Mouse (Mus musculus) kidney, embryonic 16.5 days (tissue): ENCODE measurements around the gene Vps45. TPM values are rescaled to one million over a fixed set of nuclear protein-coding genes. Genes with fewer than 3 reads are reported as not detected.
A peak's percentile ranks its signal among the peaks of the same experiment; 100 is the strongest.

Source experiments
- ATAC-seq: fragments of 200-750 bp; cut with Nextera tagmentation; 2 replicates; pipeline ENCODE4 v1.8.0; 2017; ENCODE audit warnings: moderate TSS enrichment; ENCODE audit not compliant: low FRiP score, low TSS enrichment
- H3K27ac ChIP-seq: fragments of 300-500 bp; sonication (generic); 2 replicates; pipeline ENCODE4 v1.5.1; 2014; ENCODE audit warnings: low read length
- H3K27me3 ChIP-seq: fragments of 300-500 bp; sonication (generic); 2 replicates; pipeline ENCODE4 v1.6.1; 2014; ENCODE audit warnings: low read length, control low read depth, mixed read lengths; ENCODE audit not compliant: insufficient read depth
- H3K36me3 ChIP-seq: fragments of 300-500 bp; sonication (generic); 2 replicates; pipeline ENCODE4 v1.6.1; 2014; ENCODE audit warnings: low read length, control low read depth, mixed read lengths; ENCODE audit not compliant: insufficient read depth
- H3K4me1 ChIP-seq: fragments of 300-500 bp; sonication (generic); 2 replicates; pipeline ENCODE4 v1.6.1; 2014; ENCODE audit warnings: low read length, control low read depth, mixed read lengths; ENCODE audit not compliant: insufficient read depth
- H3K4me2 ChIP-seq: fragments of 300-500 bp; sonication (generic); replicated peaks from 2 replicates; pipeline ENCODE4 v1.6.1; 2014; ENCODE audit warnings: low read depth, low read length
- H3K4me3 ChIP-seq: fragments of 300-500 bp; sonication (generic); 2 replicates; pipeline ENCODE4 v1.5.1; 2014; ENCODE audit warnings: mild to moderate bottlenecking, low read length
- H3K9ac ChIP-seq: fragments of 300-500 bp; sonication (generic); replicated peaks from 2 replicates; pipeline ENCODE4 v1.6.1; 2014; ENCODE audit warnings: low read length
- H3K9me3 ChIP-seq: fragments of 300-500 bp; sonication (generic); 2 replicates; pipeline ENCODE4 v1.6.1; 2016; ENCODE audit warnings: low read length, control low read depth
- WGBS: fragments of 180-500 bp; shearing (Covaris S2); extraction: QIAGEN DNeasy Blood & Tissue Kit; methylation state at CpG from one replicate; pipeline ENCODE4 v1.1.7; 2014; 5-methylcytosine and 5-hydroxymethylcytosine counted together
- polyA plus RNA-seq: library from polyadenylated mRNA; unstranded; fragments of >200 nt; fragmentation: Nextera tagmentation; extraction: Ambion mirVana; gene quantifications from 2 replicates; pipeline ENCODE4 v1.2.1, GENCODE M21; 2015

The Vps45 gene
- polyA plus RNA-seq = 34.9 and 37.0 TPM in 2 replicates

- 1% methylated on average over 18 of the region's 18 CpGs for WGBS
- peak within 1 kb of the TSS; percentile 72 for H3K4me3 ChIP-seq
- H3K4me1 ChIP-seq = peaks cover 12% of the 10 kb centered on the region
- H3K9me3 ChIP-seq = no peaks in the 10 kb centered on the region
- no peaks in the 10 kb centered on the region for H3K27me3 ChIP-seq
- ATAC-seq = peak; percentile 86
- peak within 1 kb of the TSS; percentile 79 for H3K4me2 ChIP-seq
- no peaks in the 10 kb centered on the region for H3K36me3 ChIP-seq
- peak within 1 kb of the TSS; percentile 74 for H3K9ac ChIP-seq
- H3K27ac ChIP-seq = peak within 1 kb of the TSS; percentile 90
Observed at GRCm38 (mm10) chr3:96058231-96058896, at the start of gene Vps45. Vps45 (minus strand) TSS chr3:96058466.

GRCm38 (mm10) chr3:96106151-96106550, 47.9 kb upstream of the Vps45 start:
- H3K4me3 ChIP-seq = no peak overlapping the region
- 84% methylated on average over 4 of the region's 4 CpGs for WGBS
- no peak for ATAC-seq

GRCm38 (mm10) chr3:96105232-96105747, 47.0 kb upstream of the Vps45 start:
- ATAC-seq = no peak
- WGBS = 7% methylated on average over 10 of the region's 10 CpGs

More at GRCm38 (mm10) chr3:96106151-96106550, 47.9 kb upstream of the Vps45 start:
- Histone ChIP-seq H3K27ac (no peak overlapping the region), H3K9ac (no peak overlapping the region), H3K4me1 (peaks cover 25% of the 10 kb centered on the region), H3K36me3 (no peaks in the 10 kb centered on the region), H3K4me2 (no peak overlapping the region; the same call in 1 of the 2 replicates), H3K27me3 (no peaks in the 10 kb centered on the region), H3K9me3 (no peaks in the 10 kb centered on the region)

GRCm38 (mm10) chr3:96104261-96105065, 46.2 kb upstream of the Vps45 start, which contains the start of gene Otud7b:
Otud7b (plus strand) TSS chr3:96104527.
- Histone ChIP-seq H3K27ac (peak within 1 kb of the TSS; percentile 96), H3K9me3 (no peaks in the 10 kb centered on the region), H3K4me3 (peak within 1 kb of the TSS; percentile 83), H3K27me3 (no peaks in the 10 kb centered on the region), H3K4me2 (peak within 1 kb of the TSS; percentile 57), H3K4me1 (peaks cover 25% of the 10 kb centered on the region), H3K9ac (peak within 1 kb of the TSS; percentile 93), H3K36me3 (no peaks in the 10 kb centered on the region)
- WGBS = under 1% methylated on average over 81 of the region's 84 CpGs
- peak; percentile 93 for ATAC-seq

More at GRCm38 (mm10) chr3:96105232-96105747, 47.0 kb upstream of the Vps45 start:
- no peaks in the 10 kb centered on the region for H3K9me3 ChIP-seq
- H3K4me1 ChIP-seq = peaks cover 25% of the 10 kb centered on the region
- no peaks in the 10 kb centered on the region for H3K27me3 ChIP-seq
- H3K36me3 ChIP-seq = no peaks in the 10 kb centered on the region
- H3K9ac ChIP-seq = peak overlapping the region; percentile 93
- peak overlapping the region; percentile 83 for H3K4me3 ChIP-seq
- H3K4me2 ChIP-seq = peak overlapping the region; percentile 57
- H3K27ac ChIP-seq = peak overlapping the region; percentile 96

GRCm38 (mm10) chr3:96103901-96104260, 45.6 kb upstream of the Vps45 start:
- no peaks in the 10 kb centered on the region for H3K9me3 ChIP-seq
- peak; percentile 57; the same call in 1 of the 2 replicates for ATAC-seq
- peak overlapping the region; percentile 93 for H3K9ac ChIP-seq
- no peaks in the 10 kb centered on the region for H3K27me3 ChIP-seq
- peak overlapping the region; percentile 96 for H3K27ac ChIP-seq
- H3K4me3 ChIP-seq = peak overlapping the region; percentile 83
- H3K4me2 ChIP-seq = peak overlapping the region; percentile 57
- WGBS = 1% methylated on average over 8 of the region's 8 CpGs
- peaks cover 26% of the 10 kb centered on the region for H3K4me1 ChIP-seq
- H3K36me3 ChIP-seq = no peaks in the 10 kb centered on the region

- peaks cover 29% of the 10 kb centered on the region for H3K4me1 ChIP-seq
- WGBS = 22% methylated on average over 14 of the region's 14 CpGs
- no peaks in the 10 kb centered on the region for H3K36me3 ChIP-seq
- no peaks in the 10 kb centered on the region for H3K9me3 ChIP-seq
- H3K27me3 ChIP-seq = no peaks in the 10 kb centered on the region
- H3K4me3 ChIP-seq = peak overlapping the region; percentile 30
- H3K27ac ChIP-seq = no peak overlapping the region
- no peak for ATAC-seq
- H3K9ac ChIP-seq = peak overlapping the region; percentile 58
- peak overlapping the region; percentile 53 for H3K4me2 ChIP-seq
Observed at GRCm38 (mm10) chr3:96102100-96102872, 44.0 kb upstream of the Vps45 start.

- 39% methylated on average over 7 of the region's 7 CpGs for WGBS
- H3K4me2 ChIP-seq = no peak overlapping the region
- H3K4me3 ChIP-seq = no peak overlapping the region
- peak; percentile 41; the same call in 1 of the 2 replicates for ATAC-seq
- H3K4me1 ChIP-seq = peaks cover 15% of the 10 kb centered on the region
- H3K9me3 ChIP-seq = no peaks in the 10 kb centered on the region
- no peaks in the 10 kb centered on the region for H3K36me3 ChIP-seq
- H3K9ac ChIP-seq = no peak overlapping the region
- no peaks in the 10 kb centered on the region for H3K27me3 ChIP-seq
- H3K27ac ChIP-seq = 0 out of 2 replicates have a peak overlapping the region, but pooled peaks have one; percentile 6
Observed at GRCm38 (mm10) chr3:96098616-96099267, 40.5 kb upstream of the Vps45 start.

- 48% methylated on average over 4 of the region's 4 CpGs for WGBS
Observed at GRCm38 (mm10) chr3:96098168-96098567, 39.9 kb upstream of the Vps45 start.

GRCm38 (mm10) chr3:96094203-96094602, 35.9 kb upstream of the Vps45 start:
- no peaks in the 10 kb centered on the region for H3K36me3 ChIP-seq
- ATAC-seq = peak; percentile 71
- no peak overlapping the region for H3K4me3 ChIP-seq
- 0 out of 2 replicates have a peak, but pooled peaks cover 4% of the 10 kb centered on the region for H3K4me1 ChIP-seq
- H3K27me3 ChIP-seq = no peaks in the 10 kb centered on the region
- H3K9ac ChIP-seq = no peak overlapping the region
- WGBS = 65% methylated on average over 13 of the region's 13 CpGs
- no peaks in the 10 kb centered on the region for H3K9me3 ChIP-seq
- no peak overlapping the region for H3K27ac ChIP-seq
- H3K4me2 ChIP-seq = no peak overlapping the region

More at GRCm38 (mm10) chr3:96098168-96098567, 39.9 kb upstream of the Vps45 start:
- Histone ChIP-seq H3K4me1 (peaks cover 14% of the 10 kb centered on the region), H3K27ac (no peak overlapping the region), H3K4me2 (no peak overlapping the region), H3K9ac (no peak overlapping the region), H3K36me3 (no peaks in the 10 kb centered on the region), H3K9me3 (no peaks in the 10 kb centered on the region), H3K4me3 (no peak overlapping the region), H3K27me3 (no peaks in the 10 kb centered on the region)
- no peak for ATAC-seq
